Mouse (Mus musculus) right cerebral cortex, postnatal 25 days (tissue): Measurements from ENCODE around the gene Ifitm7.
"Not testable (repeated sequence)": the region's sequence is repeated elsewhere in the genome, so short reads cannot be mapped to it uniquely, and the experiment has no call there.

Experiments used
- DNase-seq: peaks from one replicate; pipeline ENCODE4 v3.0.0; 2022

Gene Ifitm7

DNA sequence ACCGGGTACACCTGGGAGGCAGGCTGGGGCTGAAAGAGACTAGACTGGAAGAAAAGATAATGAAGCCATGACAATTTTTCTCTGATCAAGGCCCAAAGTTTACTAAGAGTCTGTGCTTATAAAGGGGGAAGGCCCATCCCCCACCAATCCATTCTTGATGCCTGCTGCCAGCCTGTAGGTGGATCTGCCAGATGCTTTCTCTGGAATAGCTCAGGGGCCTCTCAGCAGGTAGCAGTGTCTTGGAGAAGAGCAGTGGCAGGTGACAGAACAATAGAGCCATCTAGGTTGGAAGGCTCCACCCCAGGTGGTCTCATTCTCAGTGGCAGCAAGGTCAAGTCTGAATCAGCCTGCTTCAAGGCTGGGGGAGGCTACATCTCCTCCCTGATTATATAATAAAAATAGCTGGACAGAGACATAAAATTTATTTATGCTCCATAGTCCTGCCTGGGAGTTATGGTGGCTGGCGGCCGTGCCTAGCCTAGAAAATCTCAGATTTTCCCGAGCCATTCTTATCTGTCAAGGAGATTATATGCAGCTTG, 10.3 kb downstream of the Ifitm7 start:
- not testable (repeated sequence) for DNase-seq

DNA sequence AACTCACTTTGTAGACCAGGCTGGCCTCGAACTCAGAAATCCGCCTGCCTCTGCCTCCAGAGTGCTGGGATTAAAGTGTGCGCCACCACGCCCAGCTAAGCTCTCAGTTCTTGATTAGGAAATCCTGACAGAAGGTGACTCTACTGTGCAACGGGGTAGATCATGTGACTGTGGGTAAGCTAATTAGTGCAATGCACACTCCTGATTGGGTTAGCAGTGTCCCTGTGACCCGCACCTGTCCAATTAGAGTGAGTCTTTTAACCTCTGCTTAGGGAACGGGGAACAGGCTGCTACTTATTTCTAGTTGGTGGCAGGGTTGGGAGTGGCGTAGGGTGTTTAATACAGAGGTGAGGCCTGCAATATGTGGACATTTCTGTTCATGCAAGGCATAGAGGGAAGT, 14.6 kb downstream of the Ifitm7 start:
- no peak for DNase-seq

- DNase-seq: no peak
Observed at GRCm38 (mm10) chr16:13969096-13969495, 17.6 kb downstream of the Ifitm7 start.

DNA sequence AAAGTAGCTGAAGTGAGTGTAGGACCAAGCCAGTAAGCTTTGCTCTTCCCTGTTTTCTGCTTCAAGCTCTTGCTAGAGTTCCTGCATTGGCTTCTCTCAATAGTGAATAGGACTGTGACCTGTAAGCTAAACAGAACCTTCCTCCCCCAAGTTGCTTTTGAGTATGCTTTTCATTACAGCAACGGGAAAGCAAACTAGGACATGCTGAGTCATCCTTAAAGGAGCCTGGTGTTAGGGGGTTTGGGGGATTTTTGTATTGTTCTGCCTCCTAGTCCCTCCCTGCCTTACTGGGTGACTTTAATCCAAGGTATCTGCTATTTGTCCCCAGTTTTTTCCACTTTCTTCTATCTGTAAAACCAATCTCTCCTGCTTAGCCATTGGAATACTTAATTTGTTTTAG, 24.6 kb downstream of the Ifitm7 start:
- no peak for DNase-seq

DNA sequence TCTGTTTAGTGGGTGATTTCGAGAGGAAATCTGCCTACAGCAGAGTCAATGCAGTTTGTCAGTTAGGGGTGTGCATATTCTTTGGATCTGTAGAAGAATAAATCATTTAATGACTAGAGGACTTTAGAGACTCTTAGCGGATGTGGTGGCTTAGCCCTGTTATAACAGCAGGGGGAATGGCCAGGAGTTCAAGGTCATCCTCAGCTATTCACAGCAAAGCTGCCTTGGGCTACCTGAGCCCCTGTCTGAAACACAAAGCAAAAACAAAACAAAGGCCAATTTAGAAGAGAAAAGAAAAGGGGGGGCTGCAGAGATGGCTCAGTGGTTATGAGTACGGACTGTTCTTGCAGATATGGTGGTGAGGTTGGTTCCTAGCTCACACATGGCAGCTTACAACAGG, 35.4 kb downstream of the Ifitm7 start:
- DNase-seq: no peak

- DNase-seq: no peak
Observed at GRCm38 (mm10) chr16:13946306-13946705, 40.4 kb downstream of the Ifitm7 start.

- DNase-seq: no peak
Observed at GRCm38 (mm10) chr16:13945153-13945552, 41.5 kb downstream of the Ifitm7 start.

- no peak for DNase-seq
Observed at GRCm38 (mm10) chr16:13944752-13945151, 41.9 kb downstream of the Ifitm7 start.

DNA sequence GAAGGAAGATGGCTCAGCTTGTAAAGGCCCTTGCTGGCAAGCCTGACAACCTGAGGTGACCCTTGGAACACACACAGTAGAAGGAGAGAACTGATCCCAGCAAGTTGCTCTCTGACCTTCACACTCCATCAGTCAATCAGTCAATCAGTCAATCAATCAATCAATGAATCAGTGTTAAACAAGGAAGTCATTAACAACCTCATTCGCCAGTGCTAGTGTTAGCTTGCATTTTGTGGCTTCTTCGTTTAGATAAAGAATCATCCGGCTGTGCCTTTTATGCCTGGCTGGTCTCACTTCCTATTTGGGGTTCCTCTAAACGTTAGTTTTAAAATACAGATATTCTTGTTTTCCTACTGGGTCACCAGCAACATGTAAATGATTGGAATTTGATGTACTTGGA, 42.5 kb downstream of the Ifitm7 start:
- no peak for DNase-seq

DNA sequence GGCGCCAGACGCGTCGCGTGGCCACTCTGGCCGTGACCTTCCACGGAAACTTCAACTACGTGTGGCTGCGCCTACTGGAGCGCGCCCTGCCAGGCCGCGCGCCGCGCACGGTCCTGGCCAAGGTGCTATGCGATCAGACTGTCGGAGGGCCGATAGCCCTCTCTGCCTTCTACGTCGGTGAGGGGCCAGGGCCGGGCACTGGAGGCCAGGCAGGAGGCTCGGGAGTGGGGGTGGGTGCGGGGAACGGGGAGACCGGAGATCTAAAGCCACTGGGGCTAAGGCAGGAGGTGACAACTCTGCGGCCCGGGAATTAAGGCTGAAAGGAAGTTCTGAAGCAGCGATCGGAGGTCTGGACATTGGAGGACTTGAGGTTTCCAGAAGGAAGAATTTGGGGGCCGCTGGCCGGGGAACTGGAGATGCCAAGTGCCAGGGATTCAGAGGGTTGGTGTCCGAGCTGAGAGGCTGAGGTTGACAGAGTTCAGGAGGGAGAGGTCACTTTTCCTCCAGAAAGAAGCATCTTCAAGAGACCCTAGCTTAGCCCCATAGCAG, 45.8 kb downstream of the Ifitm7 start:
- no peak for DNase-seq

DNA sequence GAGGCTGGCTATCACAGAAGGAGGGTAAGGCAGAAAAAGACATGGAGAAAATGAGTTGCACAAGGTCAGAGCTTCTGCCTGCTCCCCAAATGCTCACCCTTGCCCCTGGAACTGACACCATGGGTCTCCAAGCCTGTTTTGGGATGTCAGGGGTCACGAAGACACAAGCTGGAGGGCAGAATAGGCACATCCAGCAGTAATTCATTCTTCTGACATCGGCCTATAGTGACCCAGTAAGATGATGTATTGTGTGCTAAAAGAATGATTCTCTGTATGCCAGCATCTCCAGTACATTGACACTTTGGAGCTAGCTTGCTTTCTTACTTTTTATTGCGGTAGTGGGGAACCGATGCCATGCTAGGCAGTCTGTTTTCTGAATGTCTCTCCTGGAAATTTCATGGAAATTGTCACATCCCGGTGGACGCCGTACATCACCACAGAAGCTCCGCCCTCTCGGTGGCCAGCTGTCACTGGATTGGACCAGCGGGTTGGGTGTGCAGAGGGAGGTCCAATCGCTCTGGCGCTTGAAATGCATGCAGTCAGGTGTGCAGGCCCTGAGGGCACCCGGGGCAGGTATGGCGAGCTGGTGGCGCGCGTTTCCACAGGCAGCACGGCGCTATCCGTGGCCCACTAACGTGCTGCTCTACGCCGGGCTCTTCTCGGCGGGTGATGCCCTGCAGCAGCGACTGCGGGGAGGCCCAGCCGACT, 46.4 kb downstream of the Ifitm7 start:
- DNase-seq: peak; percentile 87
